Mouse (Mus musculus) cortical plate, adult 2 months (tissue): ENCODE data around the gene Urgcp. TPM values are rescaled to one million over a fixed set of nuclear protein-coding genes. Genes with fewer than 3 reads are reported as not detected.

Source experiments
- H3K27ac ChIP-seq: fragments of 200-500 bp; 2 replicates; pipeline ENCODE4 v1.5.1; 2012; ENCODE audit warnings: low read length, control low read depth, inconsistent platforms; ENCODE audit not compliant: insufficient read depth
- H3K4me1 ChIP-seq: fragments of 200-500 bp; 2 replicates; pipeline ENCODE4 v1.6.1; 2011; ENCODE audit warnings: low read length; ENCODE audit not compliant: control insufficient read depth, insufficient read depth
- H3K4me3 ChIP-seq: fragments of 200-500 bp; 2 replicates; pipeline ENCODE4 v1.5.1; 2011; ENCODE audit warnings: mild to moderate bottlenecking, low read length, control low read depth; ENCODE audit not compliant: insufficient read depth
- CTCF ChIP-seq: fragments of 200-500 bp; IDR thresholded peaks from 2 replicates; pipeline ENCODE4 v1.5.1; 2011; ENCODE audit warnings: mild to moderate bottlenecking, control low read depth, low read length; ENCODE audit not compliant: insufficient read depth; ENCODE audit errors: extremely low read depth
- POLR2A ChIP-seq: fragments of 200-500 bp; IDR thresholded peaks from 2 replicates; pipeline ENCODE4 v1.6.1; 2011; ENCODE audit warnings: mild to moderate bottlenecking, low read length, control low read depth; ENCODE audit not compliant: insufficient read depth; ENCODE audit errors: extremely low read depth
- polyA plus RNA-seq: library from polyadenylated mRNA; depleted of rRNA; stranded (reverse); fragments of >200 nt; gene quantifications from 2 replicates; pipeline ENCODE4 v1.2.3, GENCODE M21; 2012; rRNA removed

The Urgcp gene
- polyA plus RNA-seq, 1 experiment: 33.0 TPM

- Histone ChIP-seq H3K4me3 (no peak overlapping the region), H3K4me1 (no peaks in the 10 kb centered on the region), H3K27ac (no peak overlapping the region)
- TF ChIP-seq CTCF (no peak), POLR2A (no peak)
These were observed 59.2 kb downstream of the Urgcp start for GRCm38 (mm10) chr11:5702957-5703332.

GRCm38 (mm10) chr11:5702271-5702956 is 59.8 kb downstream of the Urgcp start:
- TF ChIP-seq POLR2A (no peak), CTCF (no peak)
- Histone ChIP-seq H3K27ac (no peak overlapping the region), H3K4me1 (no peaks in the 10 kb centered on the region), H3K4me3 (no peak overlapping the region)

- Histone ChIP-seq H3K27ac (no peak overlapping the region), H3K4me3 (no peak overlapping the region), H3K4me1 (no peaks in the 10 kb centered on the region)
- TF ChIP-seq CTCF: no peak
- no peak for TF ChIP-seq POLR2A
These were observed 60.4 kb downstream of the Urgcp start for GRCm38 (mm10) chr11:5701821-5702220.

GRCm38 (mm10) chr11:5701300-5701699 is 60.9 kb downstream of the Urgcp start:
- Histone ChIP-seq H3K27ac (no peak overlapping the region), H3K4me1 (no peaks in the 10 kb centered on the region), H3K4me3 (no peak overlapping the region)
- no peak for TF ChIP-seq POLR2A
- no peak for TF ChIP-seq CTCF

- no peak overlapping the region for H3K27ac ChIP-seq
- no peaks in the 10 kb centered on the region for H3K4me1 ChIP-seq
- no peak for TF ChIP-seq POLR2A
- no peak for TF ChIP-seq CTCF
- H3K4me3 ChIP-seq: no peak overlapping the region
These were observed 61.4 kb downstream of the Urgcp start for GRCm38 (mm10) chr11:5700808-5701207.

- Histone ChIP-seq H3K4me1 (no peaks in the 10 kb centered on the region), H3K4me3 (no peak overlapping the region), H3K27ac (no peak overlapping the region)
- TF ChIP-seq POLR2A: no peak
- TF ChIP-seq CTCF: peak; percentile 71
These were observed 70.4 kb downstream of the Urgcp start for GRCm38 (mm10) chr11:5691775-5692174.

GRCm38 (mm10) chr11:5684283-5684682 is 77.9 kb downstream of the Urgcp start:
- no peak overlapping the region for H3K4me3 ChIP-seq
- no peak for TF ChIP-seq CTCF
- TF ChIP-seq POLR2A: no peak
- H3K4me1 ChIP-seq: no peaks in the 10 kb centered on the region
- H3K27ac ChIP-seq: no peak overlapping the region

GRCm38 (mm10) chr11:5682541-5682940 is 79.6 kb downstream of the Urgcp start:
- no peak overlapping the region for H3K4me3 ChIP-seq
- TF ChIP-seq POLR2A: no peak
- TF ChIP-seq CTCF: no peak
- H3K4me1 ChIP-seq: no peaks in the 10 kb centered on the region
- no peak overlapping the region for H3K27ac ChIP-seq

Other genes starting within 250 kb of the Urgcp start
- gene Xbp1, start 241.7 kb downstream of the Urgcp start, polyA plus RNA-seq: 64.8 and 72.8 TPM in 2 replicates
- 9.5 and 9.9 TPM in 2 replicates for gene Ccdc117, start 220.2 kb downstream of the Urgcp start, polyA plus RNA-seq
- not detected in 2 replicates for gene Ankrd36, start 192.7 kb downstream of the Urgcp start, polyA plus RNA-seq
- 96.6 and 109 TPM in 2 replicates for gene Mrps24, start 46.7 kb downstream of the Urgcp start, polyA plus RNA-seq
- 78.1 and 82.8 TPM in 2 replicates for gene Dbnl, start 26.1 kb upstream of the Urgcp start, polyA plus RNA-seq
- 7.7 and 12.4 TPM in 2 replicates for gene Pgam2, start 41.4 kb upstream of the Urgcp start, polyA plus RNA-seq
- gene Polm, start 75.6 kb upstream of the Urgcp start, polyA plus RNA-seq: 10.6 and 11.0 TPM in 2 replicates
- gene Aebp1, start 99.6 kb upstream of the Urgcp start, polyA plus RNA-seq: 11.3 and 14.0 TPM in 2 replicates
- 26.2 and 26.3 TPM in 2 replicates for gene Pold2, start 115.9 kb upstream of the Urgcp start, polyA plus RNA-seq
- not detected in 2 replicates for gene Myl7, start 136.4 kb upstream of the Urgcp start, polyA plus RNA-seq
- gene Gck, start 187.7 kb upstream of the Urgcp start, polyA plus RNA-seq: 0.86 and 1.4 TPM in 2 replicates
- 64.7 and 65.3 TPM in 2 replicates for gene Ykt6, start 193.3 kb upstream of the Urgcp start, polyA plus RNA-seq